Mouse (Mus musculus) cerebellum, adult 11-12 months (tissue): ENCODE results near the gene Vkorc1l1.
A peak's percentile ranks its signal among the peaks of the same experiment; 100 is the strongest.

ENCODE experiments used
- DNase-seq: peaks from one replicate; pipeline ENCODE4 v3.0.0; 2022

The Vkorc1l1 gene

DNA sequence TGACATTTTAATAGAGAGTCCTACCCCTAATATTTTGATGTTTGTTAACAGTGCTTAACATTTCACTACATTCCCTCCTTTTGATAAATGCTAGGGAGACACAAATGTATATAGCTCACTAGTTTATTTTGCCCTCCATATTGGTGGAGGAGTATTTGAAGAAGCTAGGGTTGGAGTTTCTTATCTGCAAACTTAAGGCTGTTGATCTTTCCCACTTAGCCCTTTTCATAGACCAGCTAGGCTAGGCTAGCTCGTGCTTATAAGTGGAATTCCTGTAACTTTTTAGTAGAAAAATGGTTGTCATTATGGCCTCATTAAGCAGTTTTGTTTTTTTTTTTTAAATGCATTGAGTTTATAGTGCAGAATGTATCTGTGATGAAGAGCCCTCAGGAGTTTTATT, 1.6 kb downstream of the Vkorc1l1 start:
- DNase-seq: no peak

DNA sequence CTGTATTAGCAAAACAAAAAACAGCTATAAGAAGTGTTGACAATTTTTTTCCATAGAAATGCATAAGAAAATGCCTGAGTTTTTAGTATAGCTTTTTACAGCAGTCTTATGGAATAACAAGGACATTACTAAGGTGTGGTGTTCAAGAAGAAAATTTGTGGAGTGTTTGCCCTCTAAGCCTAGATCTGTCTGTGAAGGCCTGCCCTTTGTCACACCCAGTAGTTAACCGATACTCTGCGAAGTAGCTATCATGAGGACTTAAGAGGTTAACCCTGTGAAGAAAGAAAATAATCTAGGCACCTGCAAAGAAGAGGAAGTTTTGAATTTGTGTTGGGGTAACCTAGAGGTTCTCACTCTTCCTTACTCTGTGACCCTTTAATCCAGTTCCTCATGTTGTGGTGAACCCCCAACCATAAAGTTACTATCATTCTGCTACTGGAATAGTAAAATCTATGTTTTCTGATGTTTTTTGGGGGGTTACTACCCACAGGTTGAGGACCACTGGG, 5.8 kb downstream of the Vkorc1l1 start:
- DNase-seq: no peak

DNA sequence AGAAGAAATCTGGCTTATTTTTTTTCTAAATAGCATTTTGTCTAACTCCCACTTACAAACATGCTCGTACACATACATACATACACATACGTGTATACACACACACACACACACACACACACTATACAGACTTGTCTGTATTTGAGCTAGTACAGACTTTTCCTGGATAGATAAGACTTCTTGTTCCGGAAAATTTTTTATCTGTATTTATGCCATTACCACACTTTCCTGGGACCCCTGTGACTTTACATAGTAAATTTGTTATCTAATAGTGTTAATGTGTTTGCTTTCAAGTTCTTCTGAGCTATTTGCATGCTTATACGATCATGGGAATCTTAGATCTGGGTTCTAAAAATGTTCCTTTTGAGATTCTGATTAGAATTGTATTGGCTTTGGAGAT, 10.4 kb downstream of the Vkorc1l1 start:
- no peak for DNase-seq

DNA sequence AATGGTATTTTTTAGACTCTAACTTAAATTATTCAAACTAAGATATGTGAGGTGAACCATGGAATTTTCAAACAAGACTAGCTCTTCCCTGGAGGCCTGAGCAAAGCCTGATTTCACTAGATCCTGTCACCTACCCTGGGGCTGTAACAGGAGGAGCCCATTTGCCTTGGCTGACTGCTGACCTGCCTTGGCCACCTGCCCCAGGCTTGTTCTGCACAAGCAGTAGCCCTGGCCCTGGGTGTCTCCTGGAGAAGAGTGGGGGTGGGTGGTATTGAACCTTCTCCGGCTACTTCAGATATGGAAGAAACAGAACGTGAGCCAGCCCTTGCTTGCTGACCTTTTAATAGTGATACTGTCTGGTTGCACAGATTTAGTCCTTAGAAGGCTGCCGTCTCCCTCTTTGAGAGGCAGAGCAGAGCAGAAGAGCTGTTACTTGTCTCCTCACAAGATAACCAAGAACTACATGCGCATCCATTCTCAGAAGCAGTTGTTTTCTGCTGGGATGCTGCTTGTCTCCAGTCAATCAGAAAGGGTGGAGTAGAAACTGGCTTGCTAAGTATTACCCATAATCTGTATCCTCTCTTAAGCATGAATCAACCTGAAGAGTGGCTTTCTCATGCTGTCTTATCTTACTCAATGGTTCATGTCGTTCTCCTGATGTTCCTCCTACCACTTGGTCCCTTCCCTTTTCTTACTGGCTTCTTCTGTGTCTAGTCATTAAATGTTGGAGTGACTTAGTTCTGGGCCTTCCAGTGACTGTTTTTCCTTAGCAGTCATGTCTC, 12.9 kb downstream of the Vkorc1l1 start:
- peak; percentile 45 for DNase-seq

DNA sequence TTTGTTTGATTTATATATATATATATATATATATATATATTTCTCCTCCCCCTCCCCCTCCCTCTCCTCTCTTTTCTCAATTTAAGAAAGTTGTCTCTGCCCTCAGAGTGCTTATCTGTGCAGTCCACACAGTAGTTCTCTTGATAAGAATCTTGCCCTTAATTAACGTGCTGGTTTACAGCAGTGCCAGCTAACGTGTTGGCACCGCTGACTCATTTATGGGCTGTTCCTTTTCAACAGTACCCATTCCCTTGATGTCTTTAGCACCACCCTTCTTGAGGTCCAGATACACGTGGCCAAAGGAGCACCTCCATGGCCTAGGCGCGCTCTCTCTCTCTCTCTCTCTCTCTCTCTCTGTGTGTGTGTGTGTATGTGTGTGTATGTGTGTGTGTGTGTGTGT, 14.0 kb downstream of the Vkorc1l1 start:
- no peak for DNase-seq

DNA sequence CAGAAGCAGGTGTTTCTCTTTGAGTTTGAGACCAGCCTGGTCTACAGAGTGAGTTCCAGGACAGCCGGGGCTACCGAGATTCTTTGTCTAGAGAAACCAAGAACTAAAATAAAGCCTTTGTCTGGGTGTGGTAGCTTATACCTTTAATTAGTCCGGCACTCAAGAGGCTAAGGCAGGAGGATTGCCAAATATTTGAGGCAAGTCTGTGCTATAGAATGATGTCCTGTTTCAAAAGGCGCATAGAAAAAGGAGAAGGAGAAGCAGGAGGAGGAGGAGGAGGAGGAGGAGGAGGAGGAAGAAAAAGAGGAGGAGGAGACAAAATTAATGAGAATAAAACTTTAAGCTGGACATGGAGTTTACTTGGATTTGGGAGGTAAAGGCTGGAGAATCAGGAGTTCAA, 21.5 kb downstream of the Vkorc1l1 start:
- no peak for DNase-seq

DNA sequence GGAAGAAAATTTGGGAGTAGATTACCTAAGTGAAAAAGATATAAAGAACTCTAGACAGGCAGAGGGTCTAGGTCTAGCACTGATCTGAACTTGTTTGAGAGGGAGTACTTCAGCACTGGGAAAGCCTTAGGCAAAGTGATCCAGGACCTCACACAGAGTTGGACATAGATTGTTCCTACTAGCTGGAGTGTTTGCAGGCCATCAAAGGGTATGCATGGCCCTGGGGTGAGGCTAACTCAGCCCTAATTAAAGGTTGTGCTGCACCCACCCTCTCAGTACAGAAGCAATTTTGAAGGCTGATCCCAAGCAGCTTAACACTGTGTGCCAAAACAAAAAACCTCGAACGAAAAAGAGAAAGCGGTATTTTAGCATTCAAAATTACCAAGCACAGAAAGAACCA, 24.7 kb downstream of the Vkorc1l1 start:
- no peak for DNase-seq

DNA sequence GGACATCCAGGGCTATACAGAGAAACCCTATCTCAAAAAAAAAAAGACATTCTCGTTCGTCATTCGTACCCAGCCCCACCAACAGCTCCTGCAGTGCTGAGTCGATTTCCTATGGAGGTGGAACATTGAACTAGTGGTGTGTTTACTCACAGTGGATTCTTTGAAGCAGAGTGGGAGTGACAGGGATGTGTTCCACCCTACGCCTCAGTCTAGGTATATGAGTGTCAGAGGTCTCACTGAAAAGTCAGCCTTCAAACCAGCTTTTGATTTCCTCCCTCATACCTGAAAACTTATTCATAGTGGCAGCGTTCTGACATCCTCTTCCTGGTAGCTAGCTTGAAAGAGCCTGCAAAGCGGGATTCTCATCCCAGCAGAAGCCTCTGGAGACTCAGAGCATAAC, 26.6 kb downstream of the Vkorc1l1 start:
- DNase-seq: no peak

DNA sequence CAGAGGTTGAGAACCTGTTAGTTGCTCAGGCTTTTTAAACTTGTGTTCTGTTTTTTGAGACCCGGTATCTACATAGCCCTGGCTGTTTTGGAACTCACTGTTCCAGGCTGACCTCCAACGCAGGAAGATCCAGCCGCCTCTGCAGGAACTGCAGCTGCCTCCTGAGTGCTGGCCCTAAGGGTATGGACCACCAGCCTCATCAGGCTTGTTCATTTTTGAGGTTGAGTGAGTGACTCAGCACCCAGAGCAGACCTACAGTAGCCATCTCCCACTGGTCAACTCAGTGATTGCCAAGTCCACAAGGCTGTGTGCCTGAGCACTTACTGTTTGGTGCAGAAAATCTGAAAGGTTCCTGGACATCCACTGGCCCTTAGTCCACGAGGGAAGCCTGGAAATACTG, 29.7 kb downstream of the Vkorc1l1 start:
- DNase-seq: no peak

DNA sequence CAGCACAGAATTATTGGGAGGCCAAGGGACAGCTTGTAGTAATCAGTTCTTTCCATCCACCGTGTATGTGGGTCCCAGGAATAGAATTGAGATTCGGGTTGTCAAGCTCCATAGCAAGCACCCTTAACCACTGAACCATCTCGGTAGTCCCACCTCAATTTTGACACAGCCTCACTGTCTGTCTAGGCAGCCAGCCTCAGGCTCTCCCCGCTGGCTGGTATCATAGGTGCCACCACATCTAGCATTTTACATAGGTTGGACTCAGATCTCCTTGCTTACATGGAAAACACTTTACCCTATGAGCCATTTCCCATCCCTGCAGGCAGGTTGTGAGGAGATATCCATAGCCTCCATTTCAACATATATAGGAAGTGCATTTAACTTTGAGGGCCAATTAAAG, 32.6 kb downstream of the Vkorc1l1 start:
- no peak for DNase-seq

DNA sequence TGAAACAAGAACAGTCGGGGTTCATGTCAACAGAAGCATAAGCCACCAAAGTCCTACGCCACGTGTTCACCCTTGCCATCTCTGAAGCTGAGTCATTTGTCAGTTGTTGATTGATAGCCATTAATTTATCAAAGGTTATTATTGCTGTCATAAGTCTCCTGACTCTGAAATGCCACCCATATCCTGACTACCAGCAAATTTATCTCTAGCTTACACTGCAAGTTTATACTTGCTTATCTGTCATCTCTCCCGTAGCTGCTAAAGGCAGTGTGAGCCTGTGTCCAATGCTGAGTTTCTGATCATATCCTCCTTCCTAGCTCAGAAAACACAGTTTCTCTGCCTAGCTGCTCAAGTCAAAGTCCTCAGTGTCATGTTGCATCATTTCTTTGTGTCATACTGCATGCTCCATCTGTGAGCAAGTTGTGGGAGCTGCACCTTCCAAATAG, 33.1 kb downstream of the Vkorc1l1 start:
- no peak for DNase-seq

DNA sequence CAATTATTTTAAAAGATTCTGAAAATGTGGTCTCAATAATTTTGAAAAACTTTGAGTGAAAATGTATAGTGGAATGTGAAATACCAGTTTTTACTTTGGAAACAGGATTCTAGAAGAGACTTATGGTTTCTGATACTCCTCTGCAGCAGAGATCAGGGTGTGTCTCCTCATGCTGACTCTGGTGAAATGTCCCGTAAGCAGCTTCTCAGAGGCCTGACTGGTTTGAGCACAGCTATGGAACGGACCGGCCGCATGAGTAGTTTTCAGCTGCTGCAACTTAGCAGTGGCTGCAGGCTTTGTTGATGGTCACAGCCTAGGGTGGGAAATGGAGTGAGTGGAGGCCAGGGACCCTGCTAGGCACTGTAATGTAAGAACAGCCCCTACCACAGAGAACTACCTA, 36.0 kb downstream of the Vkorc1l1 start:
- no peak for DNase-seq

DNA sequence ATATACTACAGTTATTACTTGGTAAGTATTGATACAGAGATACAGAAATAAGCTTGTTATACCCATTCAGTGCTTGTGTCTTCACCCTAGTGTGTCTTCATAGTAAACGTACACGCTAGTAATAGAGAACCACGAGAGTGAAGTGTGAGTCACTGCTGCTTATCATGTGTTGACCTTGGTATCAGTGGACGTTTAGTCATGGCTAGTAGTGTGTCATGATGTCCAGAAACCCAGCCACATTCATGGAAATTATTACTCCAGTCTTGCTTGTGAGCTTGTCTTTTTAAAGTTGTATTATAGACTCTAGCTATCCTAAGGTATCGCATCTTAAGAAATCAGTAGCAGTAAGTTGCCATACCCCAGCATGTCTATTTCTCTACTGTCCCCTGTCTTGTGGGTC, 36.8 kb downstream of the Vkorc1l1 start:
- DNase-seq: no peak

DNA sequence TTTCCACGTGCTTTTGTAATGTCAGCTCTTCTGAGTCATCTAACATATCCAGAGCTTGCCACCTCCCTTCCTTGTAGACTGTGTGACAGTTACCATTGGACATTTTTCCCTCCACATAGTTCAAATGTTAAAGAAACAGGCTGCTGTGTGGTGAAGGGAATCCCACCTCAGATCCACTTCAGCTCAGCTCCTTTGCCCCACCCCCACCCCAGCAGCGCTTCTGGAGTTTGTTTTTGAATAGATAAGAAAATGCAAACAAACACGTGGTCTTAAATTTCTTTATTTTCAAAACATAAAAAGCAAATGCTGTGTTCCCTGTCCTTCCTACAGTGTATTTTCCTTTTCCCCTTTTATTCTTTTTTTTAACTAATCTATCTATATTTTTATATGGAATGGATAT, 38.4 kb downstream of the Vkorc1l1 start:
- DNase-seq: no peak

DNA sequence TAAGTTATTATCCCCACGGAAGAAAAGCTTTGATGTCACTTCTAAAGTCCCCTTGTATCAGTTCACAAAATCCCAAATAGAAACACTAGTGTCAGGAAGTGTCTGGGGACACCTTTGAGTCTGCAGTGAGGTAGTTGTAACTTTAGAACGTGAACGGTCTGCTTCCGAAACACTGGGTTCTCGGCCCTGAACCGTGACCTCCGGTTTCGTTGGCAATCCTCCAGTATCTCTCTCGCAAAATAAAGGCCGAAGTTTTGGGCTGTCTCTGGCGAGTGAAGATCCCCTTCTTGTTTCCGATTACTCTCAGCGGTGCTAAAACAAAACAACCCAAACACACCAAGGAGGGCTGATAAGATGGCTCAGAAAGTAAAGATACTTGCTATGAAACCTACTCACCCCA, 47.6 kb downstream of the Vkorc1l1 start:
- no peak for DNase-seq

DNA sequence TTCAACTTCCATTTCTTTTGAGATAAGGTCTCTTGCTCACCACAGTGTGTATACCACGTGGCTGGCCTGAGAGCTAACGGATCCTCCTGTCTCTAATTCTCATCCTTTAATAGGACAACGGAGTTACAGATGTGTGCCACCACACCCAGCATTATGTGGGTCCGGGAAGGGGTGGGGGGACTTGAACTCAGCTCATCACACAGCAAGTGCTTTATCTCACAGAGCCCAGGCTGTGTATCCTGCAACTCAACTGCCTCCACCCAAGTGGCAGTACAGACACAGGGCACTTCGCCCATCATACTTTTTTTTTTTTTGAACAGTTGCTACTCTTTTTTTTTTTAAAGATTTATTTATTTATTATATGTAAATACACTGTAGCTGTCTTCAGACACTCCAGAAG, 50.1 kb downstream of the Vkorc1l1 start:
- DNase-seq: no peak

DNA sequence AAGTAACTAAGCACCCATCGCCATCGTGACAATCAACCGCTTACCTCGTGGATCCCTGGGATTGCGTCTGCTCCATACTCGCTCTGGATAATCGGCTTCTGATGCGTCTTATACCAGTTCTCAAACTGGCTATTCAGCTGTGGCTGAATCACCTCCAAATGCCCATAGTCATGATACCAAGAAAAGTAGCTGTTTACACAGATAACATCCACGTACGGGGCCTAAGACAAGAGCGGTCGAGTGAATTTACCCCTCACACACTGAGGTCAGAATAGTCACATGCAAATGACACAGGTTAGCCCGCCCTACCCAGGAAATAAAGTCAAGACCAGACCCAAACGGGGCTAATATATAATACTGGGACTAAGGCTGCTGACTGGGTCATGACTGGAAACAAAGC, 51.6 kb downstream of the Vkorc1l1 start:
- no peak for DNase-seq

DNA sequence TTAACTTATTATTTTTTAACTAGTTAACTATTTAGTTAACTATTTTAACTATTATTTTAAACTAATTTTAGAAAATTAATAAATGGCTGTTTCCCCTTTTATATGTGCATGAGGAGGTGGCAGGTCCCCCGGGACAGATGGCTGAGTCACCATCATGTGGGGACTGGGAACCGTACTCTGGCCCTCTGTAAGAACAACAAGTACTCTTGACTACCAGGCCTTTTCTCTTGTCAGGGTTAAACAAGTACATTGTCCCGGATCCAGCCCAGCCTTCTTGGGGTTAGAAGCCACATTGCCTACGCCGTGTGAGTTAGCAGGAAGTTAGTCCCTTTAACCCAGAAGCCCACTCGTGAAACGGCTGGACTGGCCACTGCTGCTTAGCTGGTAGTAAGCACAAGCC, 53.2 kb downstream of the Vkorc1l1 start:
- no peak for DNase-seq

DNA sequence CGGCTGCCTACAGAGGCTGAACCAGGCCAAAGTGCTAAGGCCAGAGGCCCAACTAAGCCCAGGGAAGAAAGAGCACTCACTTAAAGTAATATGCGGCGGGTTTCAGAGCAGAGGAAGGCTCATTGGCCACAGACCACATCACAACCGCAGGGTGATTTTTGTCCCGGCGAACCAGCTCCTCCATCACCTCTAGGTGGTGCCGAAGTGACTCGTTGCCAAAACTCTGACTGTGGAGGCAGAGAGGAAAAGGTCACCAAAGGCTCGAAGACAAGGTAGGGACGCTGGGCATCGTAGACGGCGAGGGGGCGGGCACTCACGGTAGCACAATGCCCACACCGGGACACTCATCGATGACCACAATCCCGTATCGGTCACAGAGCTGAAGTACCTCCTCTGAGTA, 55.9 kb downstream of the Vkorc1l1 start:
- DNase-seq: no peak

DNA sequence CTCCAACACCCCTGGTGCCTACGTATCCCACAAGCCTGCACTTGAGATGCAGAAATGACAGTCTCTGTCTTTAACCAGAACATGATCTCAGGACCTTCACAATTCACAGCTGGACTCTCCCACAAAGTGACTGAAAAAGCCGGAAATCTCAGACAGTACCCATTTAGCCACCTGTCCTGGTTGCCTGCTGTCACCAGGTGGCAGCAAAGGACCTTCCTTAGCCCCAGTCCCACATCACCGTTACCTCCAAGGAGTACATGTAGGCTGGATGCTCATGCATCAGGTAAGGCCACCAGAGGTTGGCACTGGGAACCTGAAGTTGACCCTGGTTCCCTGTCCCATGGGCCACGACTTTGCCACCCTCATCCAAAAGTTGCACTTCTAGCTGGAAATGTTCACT, 57.3 kb downstream of the Vkorc1l1 start:
- peak; percentile 52 for DNase-seq

DNA sequence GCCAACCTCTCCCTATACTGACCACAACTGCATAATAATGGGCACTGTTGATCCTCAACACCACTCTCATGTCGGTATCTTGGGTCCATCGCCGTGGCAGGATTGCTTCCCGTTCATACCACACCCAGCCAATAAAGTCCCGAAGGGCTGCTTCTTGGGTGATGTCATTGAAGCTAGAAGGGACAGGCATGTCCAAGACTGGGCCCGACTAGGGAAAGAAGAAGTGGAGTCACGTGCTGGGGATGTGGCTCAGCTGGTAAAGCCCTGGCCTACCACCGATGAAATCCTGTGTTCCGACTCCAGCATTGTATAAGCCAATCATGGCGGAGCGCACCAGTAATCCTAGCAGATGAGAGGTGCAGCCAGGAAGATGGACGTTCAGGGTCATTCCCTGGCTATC, 59.0 kb downstream of the Vkorc1l1 start:
- no peak for DNase-seq

DNA sequence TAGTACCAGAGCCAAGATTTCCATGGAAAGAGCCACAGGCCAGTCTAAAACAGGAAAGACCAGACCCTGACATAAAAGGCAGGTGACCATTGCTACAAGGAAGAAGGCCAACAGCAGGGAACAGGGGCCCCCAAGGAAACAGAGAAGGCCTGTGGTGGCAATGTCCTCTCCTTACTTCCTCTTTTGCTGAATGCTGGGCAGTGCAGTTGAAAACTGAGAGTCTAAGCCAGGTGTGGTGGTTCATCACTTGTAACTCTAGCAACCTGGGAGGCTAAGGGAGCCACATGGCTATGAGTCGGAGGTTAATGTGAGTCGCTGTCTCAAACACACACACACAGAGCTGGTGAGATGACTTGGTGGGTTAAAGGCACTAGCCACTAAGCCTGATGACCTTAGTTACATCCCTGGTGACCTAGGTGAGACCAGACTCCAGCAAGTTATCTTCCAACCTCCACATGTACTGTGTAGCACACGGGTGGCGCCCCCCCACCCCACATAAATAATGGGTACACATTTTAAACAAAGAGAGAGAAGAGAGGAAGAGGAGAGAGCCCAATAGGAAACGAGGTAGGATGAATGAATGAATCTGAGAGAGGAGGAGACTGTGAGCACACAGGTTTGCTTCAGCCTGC, 59.7 kb downstream of the Vkorc1l1 start:
- no peak for DNase-seq

DNA sequence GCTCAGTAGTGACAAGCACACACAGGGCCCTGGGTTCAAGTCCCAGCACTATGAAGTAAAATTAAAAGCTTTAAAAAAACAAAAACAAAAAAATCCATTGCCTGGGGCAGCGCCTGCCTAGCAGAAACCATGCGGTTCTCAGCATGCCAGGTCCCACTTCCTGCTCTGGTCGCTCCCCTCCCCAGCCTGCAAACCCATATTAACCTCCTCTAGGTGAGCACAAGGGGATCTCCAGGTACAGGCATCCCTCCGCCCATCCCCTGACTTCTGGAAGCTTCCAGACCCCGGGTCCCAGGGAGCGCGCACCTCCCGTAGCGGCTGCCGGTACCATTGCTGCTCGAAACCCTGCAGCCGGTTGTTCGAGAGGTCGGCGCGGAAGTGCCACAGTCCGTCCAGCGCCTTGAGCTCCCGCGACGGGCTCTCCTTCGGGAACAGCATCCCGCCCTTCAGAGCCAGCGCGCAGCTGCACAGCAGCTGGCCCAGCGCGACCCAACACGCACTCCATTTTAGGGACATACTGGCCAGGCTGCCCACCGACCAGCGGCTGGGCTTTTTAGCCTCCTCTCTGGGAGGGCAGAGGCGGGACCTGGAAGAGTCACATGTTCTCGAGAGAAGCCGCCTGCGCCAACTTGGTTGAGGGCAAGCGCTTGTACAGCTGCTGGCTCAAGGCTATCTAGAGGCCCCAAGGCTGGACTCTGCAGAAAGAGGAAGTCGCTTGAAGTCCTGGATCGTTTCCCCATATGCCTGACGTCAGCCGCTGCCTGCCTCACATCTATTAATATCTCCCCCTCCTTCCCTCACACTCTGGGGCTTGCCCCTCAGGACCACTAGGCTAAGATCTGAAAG, 60.8 kb downstream of the Vkorc1l1 start, which contains the start of gene Gusb:
Gusb (minus strand) TSS at position 749 of the 846 bp plus-strand sequence.
- DNase-seq: peak; percentile 54

DNA sequence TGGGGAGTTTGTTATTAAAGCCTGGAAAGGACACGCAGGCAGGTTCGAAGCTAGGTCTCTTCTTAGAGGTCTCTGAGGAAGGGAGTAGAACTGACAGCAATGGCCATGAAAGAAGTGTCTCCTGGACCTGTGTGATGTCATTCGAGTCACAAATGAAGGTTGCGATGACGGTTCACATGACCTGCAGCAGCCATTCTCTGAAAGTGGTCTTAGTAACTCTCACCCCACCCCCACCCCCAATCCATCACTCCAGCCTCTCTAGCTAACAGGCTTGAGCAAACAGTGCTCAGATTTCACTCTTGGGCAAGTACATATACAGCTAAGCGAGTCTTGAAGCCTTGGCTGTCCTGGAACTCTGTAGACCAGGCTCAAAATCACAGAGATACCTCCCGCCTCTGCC, 61.5 kb downstream of the Vkorc1l1 start:
- no peak for DNase-seq
